Mouse (Mus musculus): ENCODE results near the gene Tk1. TPM values are rescaled to one million over a fixed set of nuclear protein-coding genes. Genes with fewer than 3 reads are reported as not detected.
"Not testable (repeated sequence)": the region's sequence is repeated elsewhere in the genome, so short reads cannot be mapped to it uniquely, and the experiment has no call there.

The Tk1 gene
- polyA plus RNA-seq, 1 experiment from 2014 or later = 6.2 TPM

DNA sequence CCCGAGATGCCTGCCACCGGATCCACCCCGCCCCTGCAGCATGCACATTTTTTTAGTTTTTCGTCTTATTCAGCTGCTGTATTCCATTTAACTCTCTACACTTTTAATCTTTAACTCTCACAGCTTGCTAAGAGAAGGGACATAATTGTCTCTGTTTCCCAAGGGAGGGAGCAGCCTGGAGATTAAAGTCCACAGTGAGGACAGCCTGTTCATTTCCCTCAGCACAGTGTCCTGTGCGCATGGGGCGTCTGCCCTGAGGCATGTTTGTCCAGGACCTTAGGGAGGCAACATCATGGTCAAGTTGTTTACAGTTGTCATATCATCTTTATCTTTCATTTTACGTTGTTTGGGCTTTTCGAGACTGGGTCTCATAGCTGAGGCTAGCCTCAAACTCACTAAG, 8.2 kb upstream of the Tk1 start:
- 95% methylated on average over 8 of the region's 8 CpGs for WGBS (ENCODE audit: missing documents)
- Histone ChIP-seq H3K27ac (no peak overlapping the region), H3K4me3 (ENCODE audit: inconsistent target) (no peak overlapping the region), H3K79me2 (ENCODE audit: inconsistent target) (no peaks in the 10 kb centered on the region), H3K36me3 (ENCODE audit: inconsistent target) (no peaks in the 10 kb centered on the region)

DNA sequence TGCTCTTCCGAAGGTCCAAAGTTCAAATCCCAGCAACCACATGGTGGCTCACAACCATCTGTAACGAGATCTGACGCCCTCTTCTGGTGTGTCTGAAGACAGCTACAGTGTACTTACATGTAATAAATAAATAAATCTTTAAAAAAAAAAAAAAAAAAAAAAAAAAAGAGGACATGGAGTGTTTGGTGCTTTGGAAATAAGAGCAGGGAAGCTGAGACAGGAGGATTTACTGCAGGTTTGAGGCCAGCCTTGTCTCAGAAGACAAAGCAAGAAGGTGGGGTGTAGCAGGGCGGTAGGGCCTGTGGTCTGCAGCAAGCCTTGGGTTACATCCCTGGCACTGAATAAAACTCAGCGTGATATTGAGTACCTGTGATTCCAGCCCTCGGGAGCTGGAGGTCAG, 7.6 kb upstream of the Tk1 start:
- not testable (repeated sequence) for H3K27ac ChIP-seq; H3K36me3 ChIP-seq (ENCODE audit: inconsistent target); H3K4me3 ChIP-seq (ENCODE audit: inconsistent target); H3K79me2 ChIP-seq (ENCODE audit: inconsistent target)
- WGBS (ENCODE audit: missing documents) = 91% methylated on average over 4 of the region's 6 CpGs

DNA sequence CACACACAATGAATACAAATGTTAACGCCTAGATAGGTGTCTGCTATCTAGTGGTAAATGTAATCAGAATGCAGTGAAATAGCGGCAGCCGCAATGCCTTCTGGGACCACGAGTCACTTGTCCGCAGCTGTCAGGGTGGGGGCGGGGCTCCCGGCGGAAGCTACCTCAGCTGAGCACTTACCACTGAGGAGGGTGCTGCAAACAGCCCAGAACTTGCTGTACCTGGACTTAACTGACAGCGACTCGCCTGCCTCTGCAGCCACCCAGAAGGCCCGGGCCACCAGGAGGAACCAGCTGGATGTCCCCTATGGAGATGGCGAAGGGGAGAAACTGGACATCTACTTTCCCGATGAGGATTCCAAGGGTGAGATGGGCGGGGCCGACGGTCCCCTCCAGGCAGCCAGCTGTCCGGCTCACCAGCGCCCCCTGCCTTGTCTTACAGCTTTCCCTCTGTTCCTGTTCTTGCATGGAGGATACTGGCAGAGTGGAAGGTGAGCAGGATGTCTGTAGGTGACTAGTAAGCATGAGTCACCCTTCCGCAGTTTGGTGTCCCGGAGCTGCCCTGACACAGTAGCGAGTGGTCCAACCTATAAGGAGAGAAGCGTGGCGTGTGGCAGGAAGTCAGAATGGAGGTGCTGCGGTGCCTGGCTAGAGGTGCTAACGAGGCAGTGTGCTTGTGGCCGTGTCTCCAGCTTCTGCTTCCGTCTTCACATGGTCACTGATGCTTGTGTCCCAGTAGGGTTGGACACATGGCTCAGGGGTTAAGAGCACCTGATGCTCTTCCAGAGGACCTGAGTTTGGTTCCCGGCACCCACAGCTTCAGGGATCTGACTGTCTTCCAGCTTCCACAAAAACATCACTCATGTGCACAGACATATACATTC, 6.4 kb upstream of the Tk1 start:
- H3K27ac ChIP-seq = peak overlapping the region; percentile 56
- no peaks in the 10 kb centered on the region for H3K36me3 ChIP-seq (ENCODE audit: inconsistent target)
- WGBS (ENCODE audit: missing documents) = 6% methylated on average over 28 of the region's 28 CpGs
- H3K4me3 ChIP-seq (ENCODE audit: inconsistent target) = peak overlapping the region; percentile 41
- no peaks in the 10 kb centered on the region for H3K79me2 ChIP-seq (ENCODE audit: inconsistent target)

DNA sequence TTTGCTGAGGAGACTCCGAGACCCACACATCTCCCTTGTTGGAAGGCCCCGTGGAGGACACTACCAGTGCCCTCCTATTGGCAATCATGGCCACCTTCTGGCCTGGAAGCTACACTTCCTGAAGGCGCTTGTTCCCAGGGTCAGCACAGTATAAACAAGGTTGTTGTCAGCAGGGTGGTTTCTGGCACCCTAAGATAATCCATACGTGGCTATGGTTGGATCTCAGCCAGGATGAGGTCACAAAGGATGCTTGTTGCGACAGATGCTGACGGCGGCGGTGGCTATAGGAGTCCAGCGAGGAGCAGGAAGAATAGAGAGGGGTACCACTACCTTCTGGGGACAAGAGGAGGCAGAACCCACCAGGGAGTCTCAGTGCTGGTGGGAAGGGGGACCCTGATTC, 4.5 kb upstream of the Tk1 start:
- no peak overlapping the region for H3K4me3 ChIP-seq (ENCODE audit: inconsistent target)
- H3K27ac ChIP-seq = peak overlapping the region; percentile 80
- whole genome bisulfite sequencing (ENCODE audit: missing documents) = 40% methylated on average over 9 of the region's 9 CpGs
- no peaks in the 10 kb centered on the region; the same call in 1 of the 2 replicates for H3K79me2 ChIP-seq (ENCODE audit: inconsistent target)
- H3K36me3 ChIP-seq (ENCODE audit: inconsistent target) = no peaks in the 10 kb centered on the region

DNA sequence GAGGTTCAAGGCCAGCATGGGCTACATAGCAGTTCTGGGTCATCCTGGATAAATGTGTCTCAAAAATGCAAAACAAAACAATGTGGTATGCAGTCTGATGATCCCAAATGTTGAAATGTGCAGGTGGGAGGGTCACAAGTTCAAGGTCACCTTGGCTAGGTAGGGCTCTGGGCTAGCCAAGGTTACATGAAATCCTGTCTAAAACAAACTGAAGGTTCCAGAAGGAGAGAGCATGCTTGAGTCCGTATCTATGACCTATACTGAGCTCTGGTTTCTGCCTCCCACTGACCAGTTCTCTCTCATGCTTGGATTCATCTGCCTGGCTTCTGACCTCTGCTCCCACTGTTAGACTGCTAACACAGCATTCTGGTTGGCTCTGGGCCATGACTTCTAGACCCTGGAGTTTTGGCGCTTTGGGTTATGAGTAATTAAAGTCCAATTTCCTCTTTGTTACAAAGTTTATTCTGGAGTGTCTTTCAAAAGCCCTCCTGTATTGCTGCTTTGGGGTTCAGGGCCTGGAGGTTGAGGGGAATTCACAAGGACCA, 3.9 kb upstream of the Tk1 start:
- no peaks in the 10 kb centered on the region for H3K36me3 ChIP-seq (ENCODE audit: inconsistent target)
- no peak overlapping the region for H3K4me3 ChIP-seq (ENCODE audit: inconsistent target)
- 44% methylated on average over 2 of the region's 2 CpGs for WGBS (ENCODE audit: missing documents)
- H3K79me2 ChIP-seq (ENCODE audit: inconsistent target) = peaks cover 6% of the 10 kb centered on the region
- peak overlapping the region; percentile 80 for H3K27ac ChIP-seq

DNA sequence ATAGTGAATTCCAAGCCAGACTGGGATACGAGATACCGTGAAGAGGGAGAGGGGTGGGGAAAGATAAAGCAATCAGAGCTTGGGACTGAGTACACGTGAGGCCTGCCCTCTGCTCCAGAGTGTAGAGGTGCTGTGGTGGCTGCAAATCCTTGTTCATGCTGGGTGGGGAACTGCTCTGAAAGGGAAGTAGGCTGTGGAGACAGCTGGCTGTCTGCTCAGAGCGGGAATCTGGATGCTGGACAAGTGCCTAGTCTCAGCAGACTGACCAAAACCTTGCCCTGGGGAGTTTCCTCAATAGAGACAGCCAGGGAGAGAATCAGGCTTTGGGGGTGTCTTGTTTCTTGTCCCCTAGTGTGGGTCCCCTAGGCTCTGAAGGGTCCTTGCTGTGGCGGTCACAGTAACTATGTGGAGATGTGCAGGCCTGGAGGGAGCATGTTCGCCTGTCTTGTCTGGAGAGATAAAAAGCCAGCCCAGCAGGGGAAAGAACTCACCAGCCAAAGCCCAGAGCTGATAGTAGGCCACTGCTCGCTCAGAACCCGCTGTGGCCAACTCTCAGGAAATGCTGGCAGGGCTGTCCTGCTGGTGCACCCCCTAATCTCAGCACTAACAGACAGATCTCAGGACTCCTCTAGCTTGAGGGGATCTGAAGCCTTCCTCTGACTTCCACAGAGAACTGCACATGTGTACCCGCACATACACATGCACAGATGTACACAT, 3.2 kb upstream of the Tk1 start:
- H3K4me3 ChIP-seq (ENCODE audit: inconsistent target) = no peak overlapping the region
- peak overlapping the region; percentile 80 for H3K27ac ChIP-seq
- WGBS (ENCODE audit: missing documents) = 39% methylated on average over 9 of the region's 9 CpGs
- H3K79me2 ChIP-seq (ENCODE audit: inconsistent target) = peaks cover 10% of the 10 kb centered on the region
- H3K36me3 ChIP-seq (ENCODE audit: inconsistent target) = no peaks in the 10 kb centered on the region

DNA sequence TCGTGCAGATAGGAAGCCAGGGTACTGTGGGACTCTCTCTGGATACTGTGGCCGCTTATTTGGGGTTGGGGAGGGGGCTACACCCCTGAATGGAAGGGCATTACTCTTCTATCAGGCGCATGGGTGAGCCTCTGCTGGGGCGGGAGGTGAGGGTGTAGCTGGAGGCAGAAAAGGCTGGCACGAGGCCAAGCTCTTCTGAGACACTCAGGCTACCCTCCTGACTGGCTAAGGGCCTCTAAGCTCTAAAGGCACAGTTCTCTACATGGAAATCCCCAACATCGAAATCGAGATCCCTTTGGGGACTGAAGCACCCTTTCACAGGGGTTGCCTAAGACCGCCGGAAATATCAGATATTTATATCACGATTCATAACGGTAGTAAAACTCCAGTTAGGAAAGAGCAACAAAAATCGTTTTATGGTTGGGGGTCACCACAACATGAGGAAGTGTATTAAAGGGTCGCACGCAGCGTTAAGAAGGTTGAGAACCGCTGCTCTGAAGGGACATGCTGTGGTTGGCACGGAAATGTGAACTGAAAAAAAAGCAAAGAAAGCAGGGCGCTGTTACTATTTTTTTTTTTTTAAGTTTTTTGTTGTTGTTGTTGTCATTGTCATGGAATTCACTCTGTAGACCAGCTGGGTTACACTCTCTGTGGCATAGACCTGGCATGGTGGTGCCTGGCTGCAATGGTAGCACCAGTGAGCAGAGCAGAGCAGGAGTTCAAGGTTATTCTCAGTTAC, 2.4 kb upstream of the Tk1 start:
- WGBS (ENCODE audit: missing documents) = 32% methylated on average over 16 of the region's 18 CpGs
- no peak overlapping the region for H3K4me3 ChIP-seq (ENCODE audit: inconsistent target)

DNA sequence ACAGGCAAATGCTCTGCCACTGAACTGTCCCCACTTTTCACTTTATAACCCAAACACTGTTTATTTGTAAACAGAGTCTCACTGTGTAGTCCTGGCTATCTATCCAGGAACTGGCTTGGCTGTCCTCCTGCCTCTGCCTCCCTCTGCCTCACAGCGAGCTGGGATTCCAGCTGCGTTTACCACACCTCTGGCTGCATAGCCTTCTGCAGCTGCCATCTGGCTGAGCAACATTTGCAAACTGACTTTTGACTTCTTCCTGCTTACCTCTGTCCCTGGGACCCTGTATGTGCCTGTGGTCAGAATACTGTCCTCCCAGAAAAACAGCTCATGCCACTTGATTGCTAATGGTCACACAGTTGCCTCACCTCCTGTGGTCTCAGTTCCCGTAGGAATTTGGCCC, 1.5 kb upstream of the Tk1 start:
- 65% methylated on average over 3 of the region's 3 CpGs for WGBS (ENCODE audit: missing documents)
- H3K36me3 ChIP-seq (ENCODE audit: inconsistent target) = no peaks in the 10 kb centered on the region
- peak overlapping the region; percentile 80 for H3K27ac ChIP-seq
- no peak overlapping the region for H3K4me3 ChIP-seq (ENCODE audit: inconsistent target)
- H3K79me2 ChIP-seq (ENCODE audit: inconsistent target) = peaks cover 26% of the 10 kb centered on the region

More for the DNA sequence above, 2.4 kb upstream of the Tk1 start:
- Histone ChIP-seq H3K36me3 (ENCODE audit: inconsistent target) (no peaks in the 10 kb centered on the region), H3K79me2 (ENCODE audit: inconsistent target) (peaks cover 17% of the 10 kb centered on the region), H3K27ac (peak overlapping the region; percentile 80)

DNA sequence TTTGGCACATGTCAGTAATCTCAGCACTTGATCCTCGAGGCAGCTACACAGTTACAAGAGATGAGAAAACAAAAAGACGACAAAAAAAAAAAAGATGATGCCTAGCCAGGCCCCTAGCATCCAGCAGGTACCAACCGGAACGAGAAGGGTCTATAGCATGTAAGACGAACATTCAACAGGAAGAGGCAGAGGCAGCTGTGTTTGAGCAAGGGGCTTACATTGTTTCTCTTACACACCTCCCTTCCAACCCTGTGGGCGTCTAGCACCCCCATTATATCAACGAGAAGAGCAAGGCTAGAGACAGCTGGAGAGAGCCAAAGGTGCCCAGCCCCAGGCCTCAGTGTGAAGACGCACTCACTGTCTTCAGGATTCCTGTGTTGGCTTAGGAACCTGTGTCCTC, 1.0 kb upstream of the Tk1 start:
- no peak overlapping the region for H3K27ac ChIP-seq
- no peaks in the 10 kb centered on the region for H3K36me3 ChIP-seq (ENCODE audit: inconsistent target)
- 84% methylated on average over 7 of the region's 8 CpGs for WGBS (ENCODE audit: missing documents)
- H3K4me3 ChIP-seq (ENCODE audit: inconsistent target) = no peak overlapping the region
- peaks cover 31% of the 10 kb centered on the region for H3K79me2 ChIP-seq (ENCODE audit: inconsistent target)

DNA sequence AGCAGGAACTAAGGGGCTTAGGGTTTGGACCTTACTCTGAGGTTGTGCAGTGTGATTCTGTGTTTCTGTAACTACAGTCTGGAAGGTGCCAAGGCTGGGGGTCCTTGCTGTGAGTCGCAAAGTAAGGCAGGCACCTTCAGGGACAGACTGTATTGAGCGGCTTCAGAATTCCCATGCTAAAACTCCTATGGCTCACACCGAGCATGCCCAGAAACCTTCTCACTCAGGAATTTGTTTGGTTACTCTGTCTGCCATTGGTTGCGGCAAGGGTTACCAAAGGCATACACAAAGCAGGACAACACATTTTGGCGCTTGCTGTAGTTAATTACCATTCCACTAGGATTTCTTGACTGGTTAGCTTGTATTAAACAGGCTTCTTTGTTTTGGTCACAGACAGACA, 272 bp upstream of the Tk1 start:
- WGBS (ENCODE audit: missing documents) = 73% methylated on average over 5 of the region's 5 CpGs
- H3K36me3 ChIP-seq (ENCODE audit: inconsistent target) = no peaks in the 10 kb centered on the region
- peak overlapping the region; percentile 67 for H3K4me3 ChIP-seq (ENCODE audit: inconsistent target)
- peaks cover 38% of the 10 kb centered on the region for H3K79me2 ChIP-seq (ENCODE audit: inconsistent target)
- H3K27ac ChIP-seq = peak overlapping the region; percentile 87

DNA sequence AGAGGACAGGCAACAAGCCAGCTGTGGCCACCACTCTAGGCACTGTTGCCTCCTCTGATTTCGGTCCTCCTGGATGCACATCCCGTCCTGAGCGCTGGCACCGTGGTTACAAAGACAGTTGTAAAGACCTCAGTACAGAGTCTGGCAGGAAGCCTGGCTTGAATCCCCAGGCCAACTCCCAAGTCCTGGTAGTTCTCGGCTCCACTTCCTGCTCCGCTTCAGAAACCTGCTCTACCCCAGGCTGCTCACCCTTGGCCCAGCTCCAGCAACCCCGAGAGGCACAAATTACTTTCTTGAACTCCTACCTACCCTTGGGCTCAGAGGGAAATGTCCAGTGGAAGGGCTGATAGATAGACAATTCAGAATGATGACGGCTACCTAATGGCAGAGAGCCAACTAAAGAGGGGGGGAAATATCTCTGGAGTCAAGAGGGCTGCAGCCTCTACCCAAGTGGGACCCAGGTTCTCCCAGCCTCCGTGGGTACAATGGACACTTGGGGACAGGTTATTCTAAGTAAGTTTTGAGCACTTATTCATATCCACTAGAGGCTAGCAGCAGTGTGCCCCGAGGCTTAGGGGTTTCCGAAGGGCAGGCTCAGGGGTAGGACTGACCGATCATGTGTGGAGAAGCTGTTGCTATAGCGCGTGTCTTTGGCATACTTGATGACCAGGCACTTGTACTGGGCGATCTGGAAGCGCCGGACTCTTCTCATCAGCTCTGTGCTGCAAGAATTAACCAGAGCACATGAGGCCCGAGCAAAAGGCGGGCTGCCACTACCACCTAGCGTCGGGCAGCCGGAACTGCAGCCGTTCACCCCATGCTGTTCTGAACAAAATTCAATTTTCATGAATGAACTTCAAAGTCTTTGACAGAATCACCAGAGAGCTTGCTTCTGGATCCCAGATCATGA, 1.6 kb downstream of the Tk1 start:
- peak overlapping the region; percentile 87 for H3K27ac ChIP-seq
- peaks cover 57% of the 10 kb centered on the region for H3K79me2 ChIP-seq (ENCODE audit: inconsistent target)
- peaks cover 1% of the 10 kb centered on the region; the same call in 1 of the 2 replicates for H3K36me3 ChIP-seq (ENCODE audit: inconsistent target)
- peak overlapping the region; percentile 67 for H3K4me3 ChIP-seq (ENCODE audit: inconsistent target)
- 22% methylated on average over 23 of the region's 23 CpGs for WGBS (ENCODE audit: missing documents)

DNA sequence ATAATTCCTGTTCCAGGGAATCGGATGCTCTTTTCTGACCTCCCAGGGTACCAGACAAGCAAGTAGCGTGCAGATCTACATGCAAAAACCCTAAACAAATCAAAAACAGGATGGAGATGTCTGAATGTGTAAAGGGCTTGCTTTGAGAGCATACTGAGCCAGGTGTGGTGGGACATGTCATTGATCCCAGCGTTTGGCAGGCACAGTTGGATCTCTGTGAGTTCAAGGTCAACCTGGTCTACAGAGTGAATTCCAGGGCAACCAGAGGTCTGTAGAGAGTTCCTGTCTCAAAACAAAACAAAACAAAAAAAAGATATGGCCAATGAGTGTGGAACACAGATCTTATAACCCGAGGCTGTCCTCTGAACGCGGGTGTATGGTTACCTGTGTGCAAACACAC, 2.5 kb downstream of the Tk1 start:
- H3K4me3 ChIP-seq (ENCODE audit: inconsistent target) = no peak overlapping the region
- 90% methylated on average over 6 of the region's 6 CpGs for WGBS (ENCODE audit: missing documents)
- peak overlapping the region; percentile 87; the same call in 1 of the 2 replicates for H3K27ac ChIP-seq
- peaks cover 66% of the 10 kb centered on the region for H3K79me2 ChIP-seq (ENCODE audit: inconsistent target)
- peaks cover 10% of the 10 kb centered on the region; the same call in 1 of the 2 replicates for H3K36me3 ChIP-seq (ENCODE audit: inconsistent target)

DNA sequence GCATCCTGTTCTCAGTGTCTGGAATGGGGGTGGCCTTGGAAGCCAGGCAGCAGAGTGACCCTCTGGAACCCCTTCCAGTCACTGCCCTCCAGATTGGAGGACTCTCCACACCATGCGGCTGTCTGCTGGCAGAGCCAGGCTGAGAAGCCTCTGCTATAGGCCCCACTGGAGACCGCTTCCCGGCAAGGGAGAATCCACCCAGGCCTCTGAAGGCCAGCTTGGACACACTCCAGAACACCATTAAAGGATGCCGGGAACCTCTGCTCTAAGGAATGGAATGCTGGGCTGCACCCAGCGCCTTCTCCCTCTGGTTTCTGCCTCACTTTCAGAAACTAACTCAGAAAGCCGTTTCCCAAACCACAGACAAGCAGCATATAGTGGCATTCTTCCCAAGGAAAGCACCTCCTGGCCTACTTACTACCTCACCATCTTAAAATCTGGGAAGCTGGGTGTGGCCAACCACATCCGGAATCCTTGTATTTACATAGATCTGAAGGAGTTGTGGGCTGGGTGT, 3.1 kb downstream of the Tk1 start:
- WGBS (ENCODE audit: missing documents) = 97% methylated on average over 7 of the region's 7 CpGs
- Histone ChIP-seq H3K79me2 (ENCODE audit: inconsistent target) (peaks cover 72% of the 10 kb centered on the region), H3K36me3 (ENCODE audit: inconsistent target) (peaks cover 17% of the 10 kb centered on the region), H3K27ac (no peak overlapping the region), H3K4me3 (ENCODE audit: inconsistent target) (no peak overlapping the region)

All from macrophage (primary cell).